Mouse (Mus musculus) retina, adult 2 months (tissue): ENCODE measurements around the gene Oaz2.

Experiments used
- DNase-seq: peaks from one replicate; pipeline ENCODE4 v3.0.0-alpha.2; 2012; ENCODE audit warnings: low read depth, low spot score

Gene Oaz2

GRCm38 (mm10) chr9:65667701-65668100, at the start of gene Oaz2:
Gene Oaz2 (plus strand): TSS chr9:65668001.
- DNase-seq, result no peak

GRCm38 (mm10) chr9:65619311-65619710, 48.5 kb upstream of the Oaz2 start:
- no peak for DNase-seq

- no peak for DNase-seq
These were observed 46.6 kb upstream of the Oaz2 start for GRCm38 (mm10) chr9:65621196-65621595.

- DNase-seq, result no peak
These were observed 46.1 kb upstream of the Oaz2 start for GRCm38 (mm10) chr9:65621666-65622065.

GRCm38 (mm10) chr9:65622826-65623225, 45.0 kb upstream of the Oaz2 start:
- no peak for DNase-seq

GRCm38 (mm10) chr9:65624266-65624665, 43.5 kb upstream of the Oaz2 start:
- DNase-seq, result no peak

GRCm38 (mm10) chr9:65629025-65629766, 38.6 kb upstream of the Oaz2 start, which contains the start of gene Rbpms2:
Gene Rbpms2 (plus strand): TSS chr9:65629648.
- DNase-seq, result no peak

- no peak for DNase-seq
These were observed 37.8 kb upstream of the Oaz2 start for GRCm38 (mm10) chr9:65629767-65630630.

- DNase-seq, result no peak
These were observed 37.0 kb upstream of the Oaz2 start for GRCm38 (mm10) chr9:65630631-65631353.

- no peak for DNase-seq
These were observed 36.3 kb upstream of the Oaz2 start for GRCm38 (mm10) chr9:65631354-65632021.

GRCm38 (mm10) chr9:65635766-65636165, 32.0 kb upstream of the Oaz2 start:
- DNase-seq, result no peak

- DNase-seq, result no peak
These were observed 30.9 kb upstream of the Oaz2 start for GRCm38 (mm10) chr9:65636926-65637325.

- DNase-seq, result no peak
These were observed 28.7 kb upstream of the Oaz2 start for GRCm38 (mm10) chr9:65639065-65639464.

GRCm38 (mm10) chr9:65640838-65641410, 26.9 kb upstream of the Oaz2 start:
- DNase-seq, result no peak

GRCm38 (mm10) chr9:65641446-65642052, 26.3 kb upstream of the Oaz2 start:
- no peak for DNase-seq

- DNase-seq, result no peak
These were observed 25.3 kb upstream of the Oaz2 start for GRCm38 (mm10) chr9:65642546-65642945.

GRCm38 (mm10) chr9:65644960-65645359, 22.8 kb upstream of the Oaz2 start:
- DNase-seq, result no peak

GRCm38 (mm10) chr9:65645984-65646383, 21.8 kb upstream of the Oaz2 start:
- no peak for DNase-seq

- no peak for DNase-seq
These were observed 21.0 kb upstream of the Oaz2 start for GRCm38 (mm10) chr9:65646782-65647181.

GRCm38 (mm10) chr9:65648730-65649129, 19.1 kb upstream of the Oaz2 start:
- no peak for DNase-seq

- DNase-seq, result no peak
These were observed 17.8 kb upstream of the Oaz2 start for GRCm38 (mm10) chr9:65649997-65650396.
